Mouse (Mus musculus) Patski (cell line): Measurements from ENCODE around the gene Smtnl2. TPM values are rescaled to one million over a fixed set of nuclear protein-coding genes. Genes with fewer than 3 reads are reported as not detected.

Experiments
- ATAC-seq: fragments of 100-300 bp; one replicate; pipeline ENCODE4 v1.8.0; 2021
- CTCF ChIA-PET: fragments of 350-600 bp; sonication (Branson Sonifier 250); formaldehyde crosslinking; loops from one replicate; lab custom pipeline; 2022; ENCODE audit warnings: inconsistent platforms; lab: Charles Lee
- POLR2A ChIA-PET: fragments of 350-600 bp; sonication (Branson Sonifier 250); formaldehyde crosslinking; loops from one replicate; lab custom pipeline; 2022; ENCODE audit warnings: antibody characterized with exemption, inconsistent platforms; lab: Charles Lee
- DNase-seq: peaks from one replicate; pipeline ENCODE4 v3.0.0-alpha.2; 2011; ENCODE audit warnings: low read depth, low spot score
- H3K27me3 ChIP-seq: fragments of 371-371 bp; one replicate; pipeline ENCODE4 v1.5.1; 2021
- CTCF ChIP-seq: fragments of 100-300 bp; IDR thresholded peaks from one replicate; pipeline ENCODE4 v1.5.1; 2021
- in situ Hi-C: fragments of 300-500 bp; cut with MboI; formaldehyde crosslinking; loops from 3 replicates; pipeline ENCODE4 v1.11.1; 2018; ENCODE audit warnings: low pct_unique_long_range_greater_than_20kb, mixed read lengths
- polyA plus RNA-seq: library from polyadenylated mRNA; unstranded; gene quantifications from one replicate; pipeline ENCODE4 v1.2.3, GENCODE M21; 2021

Smtnl2 gene
- polyA plus RNA-seq, 1 experiment from 2014 or later, result 18.8 TPM

DNA sequence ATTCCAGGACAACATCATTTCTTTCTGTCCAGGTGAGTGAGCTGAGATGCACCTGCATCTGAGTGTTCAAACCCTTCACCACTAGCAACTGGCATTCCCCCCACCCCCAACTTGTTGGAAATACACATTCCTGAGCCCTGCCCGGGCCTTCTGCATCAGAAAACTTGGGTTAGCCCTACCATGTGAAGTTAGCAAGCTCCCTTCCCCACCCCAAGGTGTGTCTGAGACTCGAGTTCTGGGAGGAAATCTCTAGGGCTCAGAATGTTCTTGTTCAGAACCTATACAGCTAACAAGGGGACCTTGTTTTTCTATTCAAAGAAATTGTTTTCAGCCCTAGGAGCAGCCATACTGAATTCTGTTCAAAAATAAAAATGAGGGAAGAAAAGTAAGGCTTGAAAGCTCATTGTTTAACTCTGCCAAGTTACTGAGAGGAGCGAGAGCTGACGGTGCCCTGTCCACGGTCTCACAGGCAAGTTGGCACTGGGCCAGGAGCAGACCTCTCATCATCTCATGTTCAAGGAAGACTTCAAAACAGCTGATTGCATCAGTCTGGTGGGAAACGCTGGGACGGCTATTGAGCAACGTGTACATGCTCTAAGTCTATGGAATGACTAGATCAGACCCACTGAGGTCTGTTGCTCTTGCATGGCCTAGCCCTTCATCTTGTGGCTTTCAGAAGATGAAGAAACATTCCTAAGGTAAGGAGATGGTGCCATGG, 47.8 kb downstream of the Smtnl2 start:
- ATAC-seq (no peak), DNase-seq (peak; percentile 30)
- TF ChIP-seq CTCF, result no peak
- no peaks in the 10 kb centered on the region for H3K27me3 ChIP-seq
- ChIA-PET POLR2A (no interaction called here), CTCF (interaction anchor here (1.0 to 1.3 kb wide), 2 partner anchors 9 to 72 kb away, joined by 3 read pairs; partner anchors contain the start of gene Ggt6)
- in situ Hi-C loops, result no loop called here

DNA sequence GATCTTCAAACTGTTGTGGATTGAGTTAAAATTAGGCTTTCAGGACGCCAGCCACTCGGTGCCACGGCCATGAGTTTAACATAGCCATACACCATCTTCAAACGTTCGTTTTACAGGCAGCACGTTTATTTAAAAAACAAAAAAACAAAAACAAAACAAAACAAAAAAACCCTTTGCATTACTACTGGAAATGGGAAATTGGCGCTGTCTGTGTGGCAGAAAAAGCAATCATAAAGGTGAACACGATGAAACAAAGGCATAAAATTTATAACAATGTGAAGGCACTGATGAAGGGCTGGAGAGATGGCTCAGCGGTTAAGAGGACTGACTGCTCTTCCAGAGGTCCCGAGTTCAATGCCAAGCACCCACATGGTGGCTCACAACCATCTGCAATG, 49.2 kb downstream of the Smtnl2 start, which contains the start of gene Tekt1:
Gene Tekt1, minus strand, starts transcription at position 96 of the 395 bp plus-strand sequence.
- H3K27me3 ChIP-seq, result no peaks in the 10 kb centered on the region
- ATAC-seq (no peak), DNase-seq (no peak)
- ChIA-PET CTCF (interaction anchor here (0.6 to 1.7 kb wide), 3 partner anchors 7 to 209 kb away, joined by 3 to 5 read pairs (median 3); no protein-coding TSS in a partner anchor), POLR2A (interaction anchor here (0.9 kb wide), 1 partner anchor 12 kb away, joined by 3 read pairs; no protein-coding TSS in a partner anchor)
- in situ Hi-C loops, result no loop called here
- no peak for TF ChIP-seq CTCF

DNA sequence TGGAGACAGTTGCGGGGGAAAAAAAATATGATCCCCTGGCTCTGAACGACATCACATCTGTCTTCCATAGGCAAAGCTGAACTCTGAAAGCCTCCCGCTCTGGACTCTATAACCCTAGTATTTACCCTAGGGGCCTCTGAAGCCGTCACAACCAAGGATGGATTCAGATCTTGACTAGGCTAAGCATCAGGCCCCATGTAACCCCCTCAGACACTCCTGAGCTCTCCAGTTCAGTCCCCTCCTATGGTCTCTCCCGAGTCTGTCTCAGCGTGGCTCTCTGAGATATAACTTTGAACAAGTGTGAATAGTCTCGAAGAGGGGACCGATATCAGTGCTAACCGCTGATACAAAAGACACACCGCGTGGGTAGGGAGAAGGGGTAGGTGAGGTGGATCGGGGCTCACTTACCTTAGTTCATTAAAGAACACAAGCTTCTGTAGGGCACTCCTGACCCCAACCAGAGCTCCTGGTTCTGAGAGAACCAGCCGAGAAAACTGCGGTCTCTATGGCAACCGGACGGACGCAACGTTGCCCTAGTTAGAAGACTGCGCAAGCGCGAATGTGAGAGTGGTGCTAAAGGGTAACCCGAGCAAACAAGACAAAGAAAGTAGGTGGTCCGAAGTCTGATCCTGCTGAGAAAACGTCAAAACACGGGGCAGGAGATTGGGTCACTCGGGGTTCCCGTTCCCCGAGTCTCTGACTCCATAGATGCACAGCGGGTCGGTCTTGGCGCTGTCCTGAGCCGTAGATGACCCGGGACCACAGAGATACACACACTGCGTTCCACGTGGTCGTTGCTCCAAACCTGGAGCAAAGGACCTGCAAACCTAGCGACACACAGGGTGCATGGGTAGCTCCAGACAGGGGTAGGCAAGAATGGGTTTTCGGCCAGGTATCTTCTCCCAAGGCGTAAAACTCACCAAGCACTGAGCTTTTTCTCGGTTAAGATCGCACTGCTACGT, 49.8 kb downstream of the Smtnl2 start:
- no peaks in the 10 kb centered on the region for H3K27me3 ChIP-seq
- ATAC-seq (no peak), DNase-seq (no peak)
- no peak for TF ChIP-seq CTCF
- CTCF ChIA-PET, result interaction anchor here (0.6 to 1.7 kb wide), 2 partner anchors 68 to 210 kb away, joined by 3 to 5 read pairs; no protein-coding TSS in a partner anchor
- POLR2A ChIA-PET, result interaction anchor here (0.9 kb wide), 1 partner anchor 11 kb away, joined by 3 read pairs; no protein-coding TSS in a partner anchor
- in situ Hi-C loops, result no loop called here

DNA sequence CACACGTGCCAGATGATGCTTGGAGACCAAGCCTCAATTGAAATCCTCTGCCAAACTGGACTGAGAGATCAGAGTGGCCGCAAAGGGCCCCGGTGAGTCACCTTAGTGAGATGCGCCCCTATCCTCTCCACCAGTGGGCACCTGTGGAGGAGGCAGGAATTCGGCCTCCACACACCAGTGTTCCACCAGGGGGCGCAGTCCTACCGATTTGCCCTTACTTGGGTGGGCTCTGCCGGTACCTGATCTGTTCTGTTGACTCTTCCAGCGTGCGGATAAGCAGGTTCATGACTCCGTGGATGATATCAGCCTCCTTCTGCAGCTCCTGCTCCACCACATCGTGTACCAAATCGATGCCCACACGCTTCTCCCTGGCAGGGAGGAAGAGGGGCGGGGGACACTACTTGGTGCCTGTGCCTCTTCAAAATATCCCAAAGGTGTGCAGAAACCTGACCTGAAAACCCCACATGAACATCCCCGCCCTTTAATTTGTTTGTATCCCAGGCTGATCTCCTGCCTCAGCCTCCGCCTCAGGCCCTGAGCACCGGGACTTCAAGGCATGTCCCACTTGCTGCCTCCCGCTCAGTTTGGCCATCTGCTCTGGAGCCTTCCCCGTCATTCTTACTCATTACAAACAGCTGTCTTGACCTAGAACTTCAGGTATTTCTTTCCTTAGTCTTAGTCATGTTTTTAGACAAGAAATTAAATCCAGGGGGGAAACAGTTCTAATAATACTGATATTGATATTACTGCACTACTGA, 56.4 kb downstream of the Smtnl2 start:
- ChIA-PET CTCF (interaction anchor here (1.0 to 1.3 kb wide), 3 partner anchors 8 to 56 kb away, joined by 3 to 5 read pairs (median 3); no protein-coding TSS in a partner anchor), POLR2A (interaction anchor here (0.7 kb wide), 1 partner anchor 71 kb away, joined by 3 read pairs; no protein-coding TSS in a partner anchor)
- H3K27me3 ChIP-seq, result no peaks in the 10 kb centered on the region
- peak; percentile 96 for TF ChIP-seq CTCF
- in situ Hi-C loops, result loop anchor here (5.0 to 10.0 kb wide), 3 partner anchors 72 to 212 kb away; no protein-coding TSS in a partner anchor
- ATAC-seq (peak; percentile 51), DNase-seq (no peak)

DNA sequence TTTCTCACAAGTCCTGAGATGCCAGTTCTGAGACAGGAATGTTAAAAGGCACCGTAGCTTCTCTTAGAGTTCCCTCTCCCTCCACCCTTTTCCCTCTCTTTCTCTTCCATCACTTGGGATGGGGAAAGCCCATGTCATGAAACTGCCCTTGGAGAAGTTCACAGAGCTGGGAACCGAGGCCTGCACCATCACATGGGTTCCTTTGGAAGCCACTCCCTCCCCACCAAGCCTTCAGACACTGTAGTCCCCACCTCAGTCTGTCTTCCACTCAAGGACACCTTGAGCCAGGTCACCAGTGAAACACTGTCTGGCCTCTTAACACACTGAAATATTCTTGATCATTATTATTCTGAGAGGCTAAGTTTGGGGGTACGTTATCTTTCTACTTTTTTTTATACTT, 58.3 kb downstream of the Smtnl2 start:
- CTCF ChIA-PET, result interaction anchor here (1.1 to 2.0 kb wide), 2 partner anchors 9 to 211 kb away, joined by 3 to 10 read pairs; no protein-coding TSS in a partner anchor
- in situ Hi-C loops, result loop anchor here (5.0 to 10.0 kb wide), 2 partner anchors 128 to 214 kb away; no protein-coding TSS in a partner anchor
- ATAC-seq (no peak), DNase-seq (no peak)
- no peaks in the 10 kb centered on the region for H3K27me3 ChIP-seq
- POLR2A ChIA-PET, result interaction anchor here (1.6 kb wide), 1 partner anchor 136 kb away, joined by 3 read pairs; no protein-coding TSS in a partner anchor
- no peak for TF ChIP-seq CTCF

DNA sequence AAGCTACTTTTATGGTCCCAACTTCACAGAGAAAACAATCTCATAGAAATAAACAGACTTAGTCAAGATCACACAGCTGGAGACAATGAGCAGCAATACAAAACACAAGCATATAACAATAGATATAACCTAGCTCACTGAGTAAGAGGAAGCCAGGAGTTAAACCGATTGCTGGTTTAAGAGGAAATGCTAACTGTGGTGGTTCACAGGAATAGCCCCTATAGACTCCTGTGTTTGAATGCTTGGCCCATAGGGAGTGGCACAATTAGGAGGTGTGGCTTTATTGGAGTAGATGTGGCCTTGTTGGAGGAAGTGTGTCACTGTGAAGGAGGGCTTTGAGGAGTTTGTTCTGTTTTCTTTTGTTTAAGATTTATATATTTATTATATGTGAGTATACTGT, 59.2 kb downstream of the Smtnl2 start:
- no peak for ATAC-seq
- DNase-seq, result no peak
- in situ Hi-C loops, result loop anchor here (5.0 to 10.0 kb wide), 2 partner anchors 127 to 215 kb away; no protein-coding TSS in a partner anchor
- ChIA-PET CTCF (interaction anchor here (0.7 to 2.0 kb wide), 4 partner anchors 8 to 212 kb away, joined by 3 to 10 read pairs (median 4); no protein-coding TSS in a partner anchor), POLR2A (no interaction called here)
- no peaks in the 10 kb centered on the region for H3K27me3 ChIP-seq
- TF ChIP-seq CTCF, result no peak

DNA sequence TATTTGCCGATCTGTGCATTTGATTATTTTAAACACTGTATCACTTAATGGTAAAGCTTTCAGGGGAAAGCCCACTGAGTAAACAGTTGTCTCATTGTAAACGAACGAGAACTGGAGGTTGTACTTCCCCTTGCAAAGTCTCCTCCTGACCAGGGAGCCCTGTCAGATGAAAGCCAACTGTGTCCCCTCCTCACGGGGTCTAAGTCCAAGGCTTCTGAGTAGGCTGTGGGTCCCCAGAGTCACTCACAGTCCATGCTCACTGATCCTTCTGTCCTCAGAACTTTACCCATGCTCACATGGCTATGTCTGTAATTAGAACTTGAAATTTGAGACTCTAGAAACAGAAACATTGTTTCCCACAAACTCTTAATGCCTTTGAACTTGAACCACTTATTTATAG, 61.9 kb downstream of the Smtnl2 start:
- CTCF ChIA-PET, result interaction anchor here (1.9 kb wide), 1 partner anchor 215 kb away, joined by 5 read pairs; no protein-coding TSS in a partner anchor
- in situ Hi-C loops, result loop anchor here (5.0 to 25.0 kb wide), 3 partner anchors 125 to 287 kb away; no protein-coding TSS in a partner anchor
- ATAC-seq, result no peak

DNA sequence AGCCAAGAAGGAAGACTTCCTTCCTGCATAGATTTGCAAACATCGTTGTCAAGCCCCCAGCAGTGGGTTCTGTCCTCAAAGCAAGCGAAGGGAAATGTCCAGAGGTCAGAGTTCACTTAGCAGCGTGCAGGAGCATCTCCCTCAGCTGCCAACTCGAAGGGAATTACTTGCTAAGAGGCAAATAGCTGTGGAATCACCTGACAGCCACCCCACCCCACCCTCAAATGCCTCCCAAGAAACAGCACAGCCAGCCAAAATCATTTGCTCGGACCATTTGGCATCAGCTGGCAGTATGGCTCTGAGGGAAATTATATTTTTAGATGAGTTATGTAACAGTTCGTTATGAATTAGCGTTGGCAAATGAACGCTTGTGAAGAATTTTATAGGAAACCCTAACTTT, 62.5 kb downstream of the Smtnl2 start:
- ChIA-PET CTCF (interaction anchor here (1.2 to 1.9 kb wide), 3 partner anchors 9 to 216 kb away, joined by 3 to 5 read pairs (median 5); no protein-coding TSS in a partner anchor), POLR2A (interaction anchor here (0.6 kb wide), 2 partner anchors 157 to 201 kb away, joined by 4 to 7 read pairs; no protein-coding TSS in a partner anchor)
- no peak for TF ChIP-seq CTCF
- no peak for DNase-seq
- ATAC-seq, result no peak
- in situ Hi-C loops, result loop anchor here (25.0 kb wide), 1 partner anchor 287 kb away; no protein-coding TSS in a partner anchor
- no peaks in the 10 kb centered on the region for H3K27me3 ChIP-seq

More for the DNA sequence above, 61.9 kb downstream of the Smtnl2 start:
- no peaks in the 10 kb centered on the region for H3K27me3 ChIP-seq
- no peak for TF ChIP-seq CTCF
- no peak for DNase-seq
- POLR2A ChIA-PET, result interaction anchor here (0.6 kb wide), 1 partner anchor 202 kb away, joined by 7 read pairs; no protein-coding TSS in a partner anchor
